ENCODE assay signal across 24 mouse cellular contexts in genomic region chr8:24378070-24378469, GRCm38 (mm10).
"Had no signal": no experiment of that assay in that cellular context is flagged by ENCODE, and none has a peak within 500 bp of the region (broad histone marks: within the 10 kb centered on the region; RNA-seq: fewer than 3 reads in every experiment).

No protein-coding gene starts in this region.

- DNase-seq: forebrain, postnatal 0 days; gastrocnemius, postnatal 14 days; gastrocnemius, postnatal 36 days; heart, adult 18-20 months; heart, postnatal 10 days; heart, postnatal 36 days; kidney, adult 11 months; kidney, adult 2 months; kidney, adult 9 months; kidney, postnatal 14 days; kidney, postnatal 36 days; layer of hippocampus, adult 9-11 months; layer of hippocampus, postnatal 36 days; left cerebral cortex, postnatal 4 days had no signal

- H3K9ac ChIP-seq: forebrain, postnatal 0 days; heart, embryonic 12.5 days; hindbrain, embryonic 13.5 days; hindbrain, embryonic 15.5 days; kidney, embryonic 15.5 days; limb, embryonic 13.5 days; limb, embryonic 15.5 days had no signal

- H3K27ac ChIP-seq: heart, embryonic 10.5 days; hindbrain, embryonic 13.5 days; hindbrain, embryonic 15.5 days; hindbrain, postnatal 0 days; kidney, embryonic 15.5 days; kidney, postnatal 0 days; limb, embryonic 13.5 days; limb, embryonic 15.5 days had no signal

- H3K9me3 ChIP-seq: heart, embryonic 10.5 days; hindbrain, embryonic 15.5 days; kidney, embryonic 15.5 days; limb, embryonic 13.5 days; limb, embryonic 15.5 days had no signal

- H3K36me3 ChIP-seq: heart, embryonic 10.5 days; heart, embryonic 12.5 days; hindbrain, embryonic 13.5 days; hindbrain, embryonic 15.5 days; kidney, embryonic 15.5 days; limb, embryonic 13.5 days; limb, embryonic 15.5 days had no signal

- H3K27me3 ChIP-seq: heart, embryonic 12.5 days; hindbrain, embryonic 13.5 days; hindbrain, embryonic 15.5 days; kidney, embryonic 15.5 days; limb, embryonic 13.5 days; limb, embryonic 15.5 days had no signal

- H3K4me1 ChIP-seq: hindbrain, embryonic 13.5 days; hindbrain, embryonic 15.5 days; limb, embryonic 15.5 days had no signal

- ATAC-seq: forebrain, postnatal 0 days; hindbrain, postnatal 0 days; intestine, embryonic 16.5 days had no signal

- H3K4me3 ChIP-seq: heart, embryonic 10.5 days; heart, embryonic 12.5 days; hindbrain, embryonic 13.5 days; hindbrain, embryonic 15.5 days; kidney, embryonic 15.5 days; limb, embryonic 13.5 days; limb, embryonic 15.5 days had no signal

- H3K4me2 ChIP-seq: heart, embryonic 12.5 days; hindbrain, embryonic 13.5 days; hindbrain, embryonic 15.5 days; kidney, embryonic 15.5 days; limb, embryonic 13.5 days; limb, embryonic 15.5 days had no signal
